Comparison of ENCODE assay signal across 8 mouse cellular contexts in genomic region chr9:48898551-48898950, GRCm38 (mm10). TPM values are rescaled to one million over a fixed set of nuclear protein-coding genes. Genes with fewer than 3 reads are reported as not detected.
DNase-seq lines count a peak whose midpoint lies in the region; ATAC-seq lines count a peak whose summit lies in the region.

No protein-coding gene starts in this region.

- no peak overlapping the region for H3K4me3 ChIP-seq in hindbrain, embryonic 10.5 days
- H3K4me3 ChIP-seq in hindbrain, embryonic 13.5 days, result no peak overlapping the region

- peaks cover 40% of the 10 kb centered on the region for H3K4me1 ChIP-seq in hindbrain, embryonic 10.5 days (replicated peaks)
- peaks cover 12% of the 10 kb centered on the region for H3K4me1 ChIP-seq in hindbrain, embryonic 13.5 days (replicated peaks)

- no peak overlapping the region for H3K27ac ChIP-seq in hindbrain, embryonic 10.5 days
- no peak overlapping the region for H3K27ac ChIP-seq in hindbrain, embryonic 13.5 days

- intact Hi-C loops in left cerebral cortex, postnatal 36 days (cut with DNase I), result no loop called here

- no peak overlapping the region for H3K4me2 ChIP-seq in hindbrain, embryonic 13.5 days

- no peak overlapping the region for H3K9ac ChIP-seq in hindbrain, embryonic 13.5 days

- H3K27me3 ChIP-seq in hindbrain, embryonic 10.5 days (ENCODE audit: insufficient read depth, poor library complexity, severe bottlenecking), result peaks cover 14% of the 10 kb centered on the region
- peaks cover 28% of the 10 kb centered on the region for H3K27me3 ChIP-seq in hindbrain, embryonic 13.5 days

- H3K9me3 ChIP-seq in hindbrain, embryonic 10.5 days, result no peaks in the 10 kb centered on the region
- H3K9me3 ChIP-seq in hindbrain, embryonic 13.5 days, result no peaks in the 10 kb centered on the region

- peak; percentile 53 for DNase-seq in hindbrain, embryonic 10.5 days (ENCODE audit: low spot score)
- DNase-seq in 416B (ENCODE audit: low read depth), result peak; percentile 35
- DNase-seq in WW6 (ENCODE audit: low read depth, low spot score), result peak; percentile 9
- peak; percentile 79 to 80 for DNase-seq in kidney, postnatal 4 days
- no peak for DNase-seq in left cerebral cortex, postnatal 36 days (ENCODE audit: low spot score in 2 of 2)
- DNase-seq in layer of hippocampus, postnatal 25 days (ENCODE audit: extremely low spot score in 1 of 2, low spot score in 1 of 2), result no peak
- DNase-seq in layer of hippocampus, postnatal 10 days (ENCODE audit: low spot score in 2 of 2), result no peak

- H3K36me3 ChIP-seq in hindbrain, embryonic 10.5 days, result no peaks in the 10 kb centered on the region
- H3K36me3 ChIP-seq in hindbrain, embryonic 13.5 days, result no peaks in the 10 kb centered on the region

- no peak for ATAC-seq in hindbrain, embryonic 13.5 days (ENCODE audit: low FRiP score)

- 41% methylated on average over 8 of the region's 8 CpGs for WGBS in hindbrain, embryonic 10.5 days
- 39% methylated on average over 8 of the region's 8 CpGs for WGBS in hindbrain, embryonic 13.5 days

RNA-seq across cellular contexts. Expression of gene Htr3a, which starts 12.3 kb away (rescaled TPM):
- polyA plus RNA-seq in hindbrain, embryonic 10.5 days (2016; fragmentation: Nextera tagmentation; extraction: Ambion mirVana), result 2.7 and 7.7 TPM in 2 replicates
- 2.6 and 2.9 TPM in 2 replicates for polyA plus RNA-seq in hindbrain, embryonic 13.5 days (2015; fragmentation: Nextera tagmentation; extraction: Ambion mirVana)
- 1 to 10 TPM; 7.4 to 7.8 TPM for total RNA-seq in left cerebral cortex, postnatal 36 days (2021)
- 10 to 100 TPM; 13.4 to 14.3 TPM for total RNA-seq in layer of hippocampus, postnatal 25 days (2021)
- 1 to 10 TPM; 5.6 to 7.3 TPM for total RNA-seq in layer of hippocampus, postnatal 10 days (2021)

Comparison
In these comparisons a context has a peak if more than half of its experiments do, and no peak if none do; other contexts are left out.
1. DNase-seq: peak in hindbrain, embryonic 10.5 days (single experiment), 416B (single experiment), WW6 (single experiment) and kidney, postnatal 4 days (2 of 2); none in left cerebral cortex, postnatal 36 days (0 of 2), layer of hippocampus, postnatal 25 days (0 of 2) and layer of hippocampus, postnatal 10 days (0 of 2).